ENCODE assay signal across 12 mouse cellular contexts in genomic region chr11:18971551-18971950, GRCm38 (mm10). TPM values are rescaled to one million over a fixed set of nuclear protein-coding genes. Genes with fewer than 3 reads are reported as not detected.
DNase-seq lines count a peak whose midpoint lies in the region; ATAC-seq and TF ChIP-seq lines count a peak whose summit lies in the region.
"Had no signal": no experiment of that assay in that cellular context is flagged by ENCODE, and none has a peak within 500 bp of the region (broad histone marks: within the 10 kb centered on the region; RNA-seq: fewer than 3 reads in every experiment).

No protein-coding gene starts in this region.

- no peaks in the 10 kb centered on the region for H3K9me3 ChIP-seq in hindbrain, embryonic 13.5 days
- no peaks in the 10 kb centered on the region for H3K9me3 ChIP-seq in hindbrain, embryonic 11.5 days (ENCODE audit: control insufficient read depth, low read length)
- H3K9me3 ChIP-seq in megakaryocyte, embryonic 14.5 days = no peaks in the 10 kb centered on the region
- H3K9me3 ChIP-seq: G1E had no signal

- H3K36me3 ChIP-seq in hindbrain, embryonic 13.5 days = peaks cover 21% of the 10 kb centered on the region
- H3K36me3 ChIP-seq in hindbrain, embryonic 11.5 days (ENCODE audit: control insufficient read depth, insufficient read depth, low read length) = no peaks in the 10 kb centered on the region
- H3K36me3 ChIP-seq in megakaryocyte, embryonic 14.5 days (replicated peaks; ENCODE audit: low read length) = peaks cover 78% of the 10 kb centered on the region
- H3K36me3 ChIP-seq: G1E had no signal

- H3K27me3 ChIP-seq in cerebellum, adult 2 months (ENCODE audit: control insufficient read depth, insufficient read depth, low read length) = no peaks in the 10 kb centered on the region
- no peaks in the 10 kb centered on the region for H3K27me3 ChIP-seq in hindbrain, embryonic 13.5 days
- no peaks in the 10 kb centered on the region for H3K27me3 ChIP-seq in hindbrain, embryonic 11.5 days (ENCODE audit: control insufficient read depth, insufficient read depth, low read length)
- no peaks in the 10 kb centered on the region for H3K27me3 ChIP-seq in megakaryocyte, embryonic 14.5 days (replicated peaks)

- 15% methylated on average over 3 of the region's 3 CpGs for WGBS in cerebellum, adult 2 months
- 52% methylated on average over 3 of the region's 3 CpGs for WGBS in hindbrain, embryonic 13.5 days
- 73% methylated on average over 3 of the region's 3 CpGs for WGBS in hindbrain, embryonic 11.5 days

- TF ChIP-seq CTCF in cerebellum, adult 2 months (IDR thresholded peaks at IDR 0.05; ENCODE audit: borderline replicate concordance, insufficient read depth, low read depth, low read length) = no peak
- no peak for TF ChIP-seq CTCF in brain, embryonic 14.5 days (IDR thresholded peaks at IDR 0.05; ENCODE audit: borderline replicate concordance, extremely low read depth, insufficient read depth, insufficient read length)

- no peak overlapping the region for H3K4me2 ChIP-seq in hindbrain, embryonic 13.5 days
- H3K4me2 ChIP-seq in hindbrain, embryonic 11.5 days (replicated peaks; ENCODE audit: low read depth, low read length) = no peak overlapping the region

- H3K4me1 ChIP-seq in cerebellum, adult 2 months (ENCODE audit: control insufficient read depth, insufficient read depth, low read length) = peaks cover 25% of the 10 kb centered on the region
- H3K4me1 ChIP-seq in hindbrain, embryonic 13.5 days (replicated peaks) = peaks cover 45% of the 10 kb centered on the region
- H3K4me1 ChIP-seq in hindbrain, embryonic 11.5 days (replicated peaks; ENCODE audit: control insufficient read depth, insufficient read depth, low read length) = no peaks in the 10 kb centered on the region; the same call in 1 of the 2 replicates
- peaks cover 93% of the 10 kb centered on the region for H3K4me1 ChIP-seq in megakaryocyte, embryonic 14.5 days

- peak; percentile 23 to 38 for DNase-seq in cerebellum, postnatal 14 days
- DNase-seq in cerebellum, adult 2 months = no peak
- no peak for DNase-seq in hindbrain, embryonic 11.5 days (ENCODE audit: low spot score)
- DNase-seq in brain, embryonic 14.5 days (ENCODE audit: low read depth) = peak; percentile 38
- no peak for DNase-seq in spleen, adult 18-20 months

- H3K9ac ChIP-seq in hindbrain, embryonic 13.5 days = no peak overlapping the region
- H3K9ac ChIP-seq in hindbrain, embryonic 11.5 days (ENCODE audit: low read depth, low read length) = no peak overlapping the region

- no peak for TF ChIP-seq POLR2A in cerebellum, adult 2 months (IDR thresholded peaks at IDR 0.05; ENCODE audit: borderline replicate concordance, insufficient read depth, low read length)
- no peak for TF ChIP-seq POLR2A in brain, embryonic 14.5 days (IDR thresholded peaks at IDR 0.05; ENCODE audit: borderline replicate concordance, extremely low read depth, insufficient read depth, insufficient read length, poor library complexity, severe bottlenecking)

- no peak overlapping the region for H3K4me3 ChIP-seq in cerebellum, adult 2 months (replicated peaks; ENCODE audit: insufficient read depth, low read depth, low read length)
- H3K4me3 ChIP-seq in hindbrain, embryonic 13.5 days = no peak overlapping the region
- no peak overlapping the region for H3K4me3 ChIP-seq in hindbrain, embryonic 11.5 days (ENCODE audit: low read depth, low read length)
- H3K4me3 ChIP-seq in megakaryocyte, embryonic 14.5 days (replicated peaks) = peak overlapping the region; percentile 62
- H3K4me3 ChIP-seq: layer of hippocampus, adult 2 months had no signal

- no peak for ATAC-seq in hindbrain, embryonic 13.5 days (ENCODE audit: low FRiP score)
- no peak for ATAC-seq in hindbrain, embryonic 11.5 days (ENCODE audit: low FRiP score)
- no peak for ATAC-seq in megakaryocyte, adult 5-6 weeks (ENCODE audit: poor library complexity, severe bottlenecking)
- ATAC-seq: activated CD4-positive, CD25-positive, alpha-beta regulatory T cell, adult 4 months; inflammation-experienced regulatory T-cells, adult 6 months had no signal

- no peak overlapping the region; the same call in 1 of the 2 replicates for H3K27ac ChIP-seq in cerebellum, adult 2 months (ENCODE audit: insufficient read depth, low read length)
- peak overlapping the region; percentile 44; the same call in 1 of the 2 replicates for H3K27ac ChIP-seq in hindbrain, embryonic 13.5 days
- H3K27ac ChIP-seq in hindbrain, embryonic 11.5 days (ENCODE audit: low read depth, low read length) = no peak overlapping the region
- H3K27ac ChIP-seq: layer of hippocampus, adult 2 months had no signal

RNA-seq across cellular contexts. Expression of gene Meis1, which starts 47.2 kb away (rescaled TPM):
- polyA plus RNA-seq in cerebellum, adult 2 months (2012; rRNA removed) = 45.9 and 46.3 TPM in 2 replicates
- polyA plus RNA-seq in hindbrain, embryonic 13.5 days (2015; fragmentation: Nextera tagmentation; extraction: Ambion mirVana) = 211 and 212 TPM in 2 replicates
- polyA plus RNA-seq in hindbrain, embryonic 11.5 days (2014; fragmentation: Nextera tagmentation; extraction: Ambion mirVana) = 132 and 149 TPM in 2 replicates
- polyA plus RNA-seq in megakaryocyte, embryonic 14.5 days (2012; ENCODE audit: insufficient read depth, low replicate concordance) = 121 and 264 TPM in 2 replicates
- 3.3 and 4.2 TPM in 2 replicates for total RNA-seq in megakaryocyte, adult 5-6 weeks (2015)
- 5.9 and 6.0 TPM in 2 replicates for total RNA-seq in megakaryocyte, adult 5-6 weeks (2017)
- 31.8 and 68.8 TPM in 2 replicates for polyA plus RNA-seq in brain, embryonic 14.5 days (2012; rRNA removed)

Comparison
In these comparisons a context has a peak if more than half of its experiments do, and no peak if none do; other contexts are left out.
1. DNase-seq: peak in cerebellum, postnatal 14 days (2 of 2) and brain, embryonic 14.5 days (single experiment); none in cerebellum, adult 2 months (0 of 2), hindbrain, embryonic 11.5 days (single experiment) and spleen, adult 18-20 months (0 of 2).